Comparison of ENCODE assay signal across 10 mouse cellular contexts in the genomic region with DNA sequence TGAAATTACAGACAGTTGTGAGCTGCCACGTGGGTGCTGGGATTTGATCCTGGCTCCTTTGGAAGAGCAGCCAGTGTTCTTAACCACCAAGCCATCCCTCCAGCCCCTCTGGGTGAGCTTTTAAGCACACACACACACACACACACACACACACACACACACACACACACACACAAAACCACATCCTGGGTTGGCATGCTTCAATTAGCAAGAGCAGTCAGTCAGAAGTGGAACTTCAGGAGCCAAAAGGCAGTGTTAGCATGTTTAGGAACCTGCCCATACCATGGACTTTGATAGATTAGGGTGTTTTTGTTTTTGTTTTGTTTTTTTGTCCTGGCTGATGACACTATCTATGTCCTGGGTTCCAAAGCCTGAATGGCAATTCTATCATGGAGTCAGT.
"Had no signal": no experiment of that assay in that cellular context is flagged by ENCODE, and none has a peak within 500 bp of the region (broad histone marks: within the 10 kb centered on the region; RNA-seq: fewer than 3 reads in every experiment).

No protein-coding gene starts in this region.

- DNase-seq: kidney, adult 2 months; kidney, postnatal 14 days; lung, adult 18-20 months; lung, postnatal 36 days; thymus, adult 18-20 months; thymus, postnatal 36 days had no signal

- H3K27me3 ChIP-seq: kidney, embryonic 15.5 days; limb, embryonic 13.5 days; midbrain, embryonic 13.5 days; neural tube, embryonic 12.5 days had no signal

- H3K36me3 ChIP-seq: kidney, embryonic 15.5 days; limb, embryonic 13.5 days; midbrain, embryonic 13.5 days; neural tube, embryonic 12.5 days had no signal
